Mouse (Mus musculus): ENCODE results near the gene Veph1. TPM values are rescaled to one million over a fixed set of nuclear protein-coding genes. Genes with fewer than 3 reads are reported as not detected.

The Veph1 gene
- not detected for polyA plus RNA-seq (2017; shearing (Covaris generic))

DNA sequence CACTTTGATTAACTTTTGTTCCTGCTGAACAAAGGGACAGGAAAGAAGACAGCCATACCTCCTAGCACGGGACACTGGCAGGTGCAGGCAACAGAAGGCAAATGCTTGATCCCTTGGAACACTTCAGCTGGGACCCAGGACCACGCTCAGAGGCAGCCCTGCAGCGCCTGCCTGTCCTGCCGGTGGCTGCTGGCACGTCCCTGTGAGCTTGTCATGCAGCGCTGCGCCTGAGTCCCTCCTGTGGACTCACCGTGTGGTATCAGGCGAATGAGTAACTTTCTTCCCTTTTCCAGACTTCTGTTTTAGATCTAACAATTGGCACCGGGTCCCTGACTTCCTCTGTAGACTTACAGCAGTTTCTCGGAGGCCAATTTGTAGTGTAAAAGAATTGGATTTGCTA is at the start of gene Veph1:
TSS of gene Veph1 (minus strand) at position 293 of the 400 bp plus-strand sequence.

DNA sequence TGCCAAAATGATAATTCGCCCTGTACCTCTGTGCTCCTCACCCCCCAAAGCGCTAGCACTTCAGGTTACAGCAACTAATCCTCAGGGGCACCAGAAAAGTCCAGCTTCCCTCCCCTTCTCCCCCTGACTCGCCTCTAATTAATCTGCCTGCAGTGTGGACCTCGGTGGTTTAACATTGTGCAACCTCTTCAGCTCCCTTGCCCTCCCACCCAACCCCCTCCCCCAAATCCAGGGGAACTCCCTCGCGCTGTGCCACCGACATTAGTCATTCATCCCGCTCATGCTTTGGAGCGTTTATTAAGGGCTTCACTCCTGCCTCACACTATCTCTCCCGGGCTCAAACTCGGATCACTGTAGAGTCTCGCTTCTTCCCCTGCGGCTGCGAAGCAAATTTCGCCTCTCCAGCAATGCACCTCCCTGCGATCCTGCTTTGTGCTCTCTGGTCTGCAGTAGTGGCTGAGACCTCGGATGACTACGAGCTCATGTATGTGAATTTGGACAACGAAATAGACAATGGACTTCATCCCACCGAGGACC is 76.9 kb downstream of the Veph1 start, which contains the start of gene Ptx3:
TSS of gene Ptx3 (plus strand) at position 256 of the 537 bp plus-strand sequence.

Other genes starting within 250 kb of the Veph1 start
- not detected for gene Ptx3, start 76.9 kb downstream of the Veph1 start, polyA plus RNA-seq (2017; shearing (Covaris generic))

Data from inflammation-experienced regulatory T-cells, adult 16 weeks (primary cell).